Mouse (Mus musculus): ENCODE measurements around the gene Cpsf2. TPM values are rescaled to one million over a fixed set of nuclear protein-coding genes. Genes with fewer than 3 reads are reported as not detected.

Gene Cpsf2
- total and polyA plus RNA-seq, 3 experiments = 32.7 to 42.0 (median 34.6) TPM

DNA sequence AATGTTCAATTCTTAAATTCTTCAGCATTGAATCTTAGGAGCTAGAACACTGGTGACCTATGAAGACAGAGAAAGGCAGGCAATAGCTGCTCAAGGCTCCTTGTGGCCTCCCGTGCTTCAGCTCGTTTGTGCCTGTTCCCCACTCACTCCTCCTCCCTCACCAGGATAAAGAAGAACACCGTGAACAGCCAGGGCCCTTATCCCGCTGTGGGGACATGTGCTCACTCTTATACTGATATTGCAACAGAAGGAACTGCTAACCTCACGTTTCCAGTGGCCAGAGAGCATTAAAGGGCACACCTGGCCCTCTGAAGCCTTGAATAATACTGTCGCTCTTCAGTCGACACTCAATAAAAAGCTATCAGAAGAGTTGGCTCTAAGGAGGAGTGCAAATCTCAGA is 53.4 kb downstream of the Cpsf2 start:
- Histone ChIP-seq H3K9ac (ENCODE audit: insufficient read depth, low read depth) (no peak overlapping the region), H3K4me2 (ENCODE audit: insufficient read depth, low read depth, poor library complexity, severe bottlenecking) (no peak overlapping the region), H3K27me3 (replicated peaks) (no peaks in the 10 kb centered on the region), H3K9me3 (replicated peaks; ENCODE audit: low read length) (no peaks in the 10 kb centered on the region), H3K27ac (ENCODE audit: insufficient read depth, low read depth) (no peak overlapping the region), H3K79me2 (replicated peaks; ENCODE audit: control insufficient read depth, extremely low read depth, insufficient read depth, poor library complexity, severe bottlenecking) (no peaks in the 10 kb centered on the region), H3K36me3 (replicated peaks in 1 of 2; ENCODE audit: control insufficient read depth in 1 of 2, insufficient read depth in 1 of 2, low read length in 1 of 2) (no peaks in the 10 kb centered on the region), H3K4me1 (ENCODE audit: control insufficient read depth in 1 of 2, insufficient read depth in 2 of 2) (no peaks in the 10 kb centered on the region), H3K4me3 (replicated peaks in 1 of 3; ENCODE audit: low read depth in 2 of 3, low read length in 2 of 3, poor library complexity in 1 of 3) (no peak overlapping the region)
- dilution Hi-C loops (cut with MboI; ENCODE audit: extremely low pct_ligation_motif_present, extremely low pct_unique_long_range_greater_than_20kb, low sequenced_read_pairs) = no loop called here
- TF ChIP-seq USF2 (conservative IDR thresholded peaks at IDR 0.05; ENCODE audit: low read depth, low read length) (no peak), NELFE (IDR thresholded peaks at IDR 0.05; ENCODE audit: low read depth, low read length) (no peak), POLR2AphosphoS2 (IDR thresholded peaks at IDR 0.05; ENCODE audit: low read depth, low read length) (no peak), CHD2 (IDR thresholded peaks at IDR 0.05; ENCODE audit: low read length) (no peak), HCFC1 (IDR thresholded peaks at IDR 0.05; ENCODE audit: low read depth, low read length) (no peak), MAZ (IDR thresholded peaks at IDR 0.05; ENCODE audit: low read depth, low read length) (no peak), GABPA (IDR thresholded peaks at IDR 0.05; ENCODE audit: insufficient replicate concordance, low read depth, low read length) (no peak), RAD21 (IDR thresholded peaks at IDR 0.05; ENCODE audit: low read depth, low read length) (no peak), JUND (conservative IDR thresholded peaks at IDR 0.05; ENCODE audit: low read depth, low read length) (no peak), UBTF (IDR thresholded peaks at IDR 0.05; ENCODE audit: low read depth, low read length) (no peak), CTCF (conservative IDR thresholded peaks at IDR 0.05 in 1 of 2, IDR thresholded peaks at IDR 0.05 in 1 of 2; ENCODE audit: low read depth in 2 of 2, low read length in 2 of 2) (no peak), KAT2A (IDR thresholded peaks at IDR 0.05; ENCODE audit: insufficient replicate concordance, low read length) (no peak), CHD1 (IDR thresholded peaks at IDR 0.05; ENCODE audit: low read depth, low read length) (no peak), MYC (IDR thresholded peaks at IDR 0.05; ENCODE audit: low read depth, low read length) (no peak), TCF12 (IDR thresholded peaks at IDR 0.05; ENCODE audit: low read depth, low read length) (no peak), MXI1 (IDR thresholded peaks at IDR 0.05; ENCODE audit: low read depth, low read length) (no peak), E2F4 (IDR thresholded peaks at IDR 0.05; ENCODE audit: insufficient replicate concordance, low read depth, low read length) (no peak), BHLHE40 (IDR thresholded peaks at IDR 0.05; ENCODE audit: low read depth, low read length) (no peak), SIN3A (IDR thresholded peaks at IDR 0.05; ENCODE audit: low read length) (no peak)
- DNase-seq (ENCODE audit: extremely low read depth) = no peak
- in situ Hi-C loops (cut with MboI; ENCODE audit: low pct_ligation_motif_present, low pct_unique_long_range_greater_than_20kb, low sequenced_read_pairs) = no loop called here

DNA sequence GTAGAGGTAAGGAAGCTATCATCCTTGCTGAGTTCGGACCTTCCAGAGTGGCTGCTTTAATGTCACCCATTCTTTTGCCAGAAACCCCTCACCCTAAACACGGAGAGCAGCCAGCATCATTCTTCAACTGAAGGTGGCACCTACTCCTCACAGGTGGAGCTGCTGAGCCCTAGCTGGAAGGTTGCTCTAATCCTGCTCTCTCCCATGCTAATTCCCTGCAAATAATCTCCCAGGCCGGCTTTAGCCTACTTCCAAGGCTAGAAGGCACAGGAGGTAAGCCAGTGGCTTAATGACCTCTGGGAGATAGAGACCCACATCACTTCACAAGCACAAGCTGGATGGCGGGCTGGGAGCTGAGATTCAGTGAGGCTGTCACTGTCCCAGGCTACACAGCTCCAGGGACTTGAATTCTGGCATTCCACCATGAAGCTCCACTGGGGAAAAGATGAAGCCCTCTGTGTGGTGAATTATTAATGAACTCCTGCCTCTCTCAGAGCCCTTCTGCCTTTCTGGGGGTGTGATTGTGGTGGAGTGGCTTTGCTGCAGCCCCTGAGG is 54.2 kb downstream of the Cpsf2 start:
- H3K79me2 ChIP-seq (replicated peaks; ENCODE audit: control insufficient read depth, extremely low read depth, insufficient read depth, poor library complexity, severe bottlenecking) = no peaks in the 10 kb centered on the region
- H3K9me3 ChIP-seq (replicated peaks; ENCODE audit: low read length) = no peaks in the 10 kb centered on the region
- no peak overlapping the region for H3K9ac ChIP-seq (ENCODE audit: insufficient read depth, low read depth)
- in situ Hi-C loops (cut with MboI; ENCODE audit: low pct_ligation_motif_present, low pct_unique_long_range_greater_than_20kb, low sequenced_read_pairs) (no loop called here), dilution Hi-C loops (cut with MboI; ENCODE audit: extremely low pct_ligation_motif_present, extremely low pct_unique_long_range_greater_than_20kb, low sequenced_read_pairs) (no loop called here)
- no peak for TF ChIP-seq USF1 (IDR thresholded peaks at IDR 0.05; ENCODE audit: low read depth, low read length)
- no peak for TF ChIP-seq MEF2A (IDR thresholded peaks at IDR 0.05; ENCODE audit: borderline replicate concordance, low read depth, low read length)
- TF ChIP-seq UBTF (IDR thresholded peaks at IDR 0.05; ENCODE audit: low read depth, low read length) = no peak
- TF ChIP-seq MAFK (IDR thresholded peaks at IDR 0.05; ENCODE audit: insufficient replicate concordance, low read length) = no peak
- H3K36me3 ChIP-seq (replicated peaks in 1 of 2; ENCODE audit: control insufficient read depth in 1 of 2, insufficient read depth in 1 of 2, low read length in 1 of 2) = no peaks in the 10 kb centered on the region
- H3K27ac ChIP-seq (ENCODE audit: insufficient read depth, low read depth) = no peak overlapping the region
- H3K27me3 ChIP-seq (replicated peaks) = no peaks in the 10 kb centered on the region
- no peaks in the 10 kb centered on the region for H3K4me1 ChIP-seq (ENCODE audit: control insufficient read depth in 1 of 2, insufficient read depth in 2 of 2)
- no peak overlapping the region for H3K4me3 ChIP-seq (replicated peaks in 1 of 3; ENCODE audit: low read depth in 2 of 3, low read length in 2 of 3, poor library complexity in 1 of 3)
- no peak overlapping the region for H3K4me2 ChIP-seq (ENCODE audit: insufficient read depth, low read depth, poor library complexity, severe bottlenecking)
- DNase-seq (ENCODE audit: extremely low read depth) = no peak
